Mouse (Mus musculus) kidney, adult 10 weeks (tissue): ENCODE measurements around the gene Cyp4f18. TPM values are rescaled to one million over a fixed set of nuclear protein-coding genes. Genes with fewer than 3 reads are reported as not detected.

ENCODE experiments used
- polyA plus RNA-seq: library from polyadenylated mRNA; stranded (reverse); fragments of 350-450 nt; fragmentation: Illumina TruSeq; extraction: RNeasy Lipid Tissue Mini Kit (QIAGEN cat#74804); gene quantifications from one replicate; pipeline ENCODE4 v1.2.3, GENCODE M21; 2014; ENCODE audit warnings: low read depth, low replicate concordance

Cyp4f18 gene
- not detected for polyA plus RNA-seq

DNA sequence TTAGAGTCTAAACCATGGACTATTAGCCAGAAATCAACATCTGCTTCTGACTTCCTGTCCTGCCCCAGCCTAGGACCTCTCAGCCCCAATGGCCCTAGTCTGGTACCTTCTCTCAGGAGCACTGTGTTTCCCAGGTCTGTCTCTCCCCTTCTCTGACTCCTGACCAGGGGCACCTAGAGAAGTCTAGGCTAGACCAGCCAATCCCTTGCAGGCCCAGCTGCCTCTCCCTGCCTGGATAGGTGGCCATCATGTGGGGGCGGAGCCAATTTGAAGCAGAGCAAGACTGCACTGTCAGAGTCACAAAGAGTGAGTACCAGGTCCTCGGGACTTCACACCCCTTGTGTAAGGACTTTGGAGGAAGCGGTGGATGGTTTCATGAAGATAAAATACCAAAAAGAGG is at the start of gene Cyp4f18:
Gene Cyp4f18 (minus strand): TSS at position 154 of the 400 bp plus-strand sequence.

DNA sequence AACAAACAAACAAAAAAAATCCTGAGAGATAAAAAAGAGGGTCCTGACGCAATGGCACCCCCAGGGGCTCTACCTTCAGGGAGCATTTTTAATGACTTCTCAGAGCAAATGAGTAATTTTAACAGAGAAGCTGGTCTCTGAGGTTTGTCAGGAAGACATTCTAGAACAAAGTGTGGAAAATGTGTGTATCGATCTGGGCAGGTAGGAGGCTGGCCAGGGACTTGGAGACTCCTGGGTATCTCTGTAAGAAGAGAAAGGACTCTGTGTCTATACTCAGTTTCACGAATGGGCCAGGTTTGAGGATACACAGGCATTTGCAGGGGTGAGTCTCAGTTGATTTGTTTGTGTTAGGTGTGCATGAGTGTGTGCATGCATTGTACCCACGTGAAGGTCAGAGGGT is 31.5 kb upstream of the Cyp4f18 start, which contains the start of gene Olfr372:
Gene Olfr372 (plus strand): TSS at position 301 of the 400 bp plus-strand sequence.

DNA sequence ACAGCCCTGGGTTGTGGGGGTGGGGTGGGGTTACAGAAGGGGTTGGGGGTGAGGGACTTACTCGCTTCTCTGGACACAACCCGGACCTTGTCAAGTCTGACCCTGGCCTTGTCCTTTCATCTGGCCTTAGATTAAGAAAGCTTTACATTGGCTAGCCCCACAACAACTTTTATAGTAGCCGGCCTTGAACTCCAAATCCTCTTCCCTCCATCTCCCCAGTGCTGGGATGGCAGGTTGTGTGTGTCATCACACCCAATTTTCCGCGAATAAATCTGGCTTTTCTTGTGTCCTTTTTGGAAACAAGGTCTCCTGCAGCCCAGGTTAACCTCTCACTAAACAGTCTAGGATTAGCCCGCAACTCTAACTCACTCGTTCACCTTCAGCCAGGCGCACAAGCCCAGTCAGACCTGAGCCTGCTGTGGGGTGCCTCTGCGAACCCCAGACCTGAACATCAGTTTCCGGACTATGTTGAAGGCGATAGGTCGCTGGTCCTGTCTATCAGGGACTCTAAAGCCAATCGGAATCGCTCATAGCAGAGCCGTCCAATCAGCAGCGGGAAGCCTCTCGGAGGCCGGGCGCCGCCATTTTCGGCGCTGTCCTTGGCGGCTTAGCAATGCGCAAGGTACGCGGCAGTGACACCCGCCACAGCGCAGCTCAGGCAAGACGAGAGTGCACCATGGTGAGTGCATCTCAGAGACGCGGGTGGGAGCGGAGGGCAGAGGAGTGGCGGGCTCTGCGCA is 58.8 kb downstream of the Cyp4f18 start, which contains the start of gene Zfp961:
Gene Zfp961 (plus strand): TSS at position 557 of the 740 bp plus-strand sequence.

Other genes with a start within 250 kb of the Cyp4f18 start
- gene Zfp709, start 127.6 kb downstream of the Cyp4f18 start, polyA plus RNA-seq: 13.3 TPM
- 15.6 TPM for gene Zfp882, start 101.0 kb downstream of the Cyp4f18 start, polyA plus RNA-seq
- 97.8 TPM for gene Zfp617, start 101.0 kb downstream of the Cyp4f18 start, polyA plus RNA-seq
- 53.4 TPM for gene Zfp961, start 58.6 kb downstream of the Cyp4f18 start, polyA plus RNA-seq
- not detected for gene Olfr372, start 31.6 kb upstream of the Cyp4f18 start, polyA plus RNA-seq
- gene Olfr373, start 73.6 kb upstream of the Cyp4f18 start, polyA plus RNA-seq: not detected
- not detected for gene Olfr374, start 97.4 kb upstream of the Cyp4f18 start, polyA plus RNA-seq
- gene Tpm4, start 125.3 kb upstream of the Cyp4f18 start, polyA plus RNA-seq: 294 TPM
- gene Rab8a, start 151.6 kb upstream of the Cyp4f18 start, polyA plus RNA-seq: 51.6 TPM
- gene Hsh2d, start 180.0 kb upstream of the Cyp4f18 start, polyA plus RNA-seq: not detected
- gene Cib3, start 203.2 kb upstream of the Cyp4f18 start, polyA plus RNA-seq: not detected
- not detected for gene Gm11034, start 204.0 kb upstream of the Cyp4f18 start, polyA plus RNA-seq
- gene Fam32a, start 210.1 kb upstream of the Cyp4f18 start, polyA plus RNA-seq: 66.1 TPM
- 7.8 TPM for gene Ap1m1, start 230.4 kb upstream of the Cyp4f18 start, polyA plus RNA-seq